Mouse (Mus musculus): ENCODE measurements around the gene Tmem135.

- TF ChIP-seq POLR2A (IDR thresholded peaks at IDR 0.05; ENCODE audit: insufficient read depth, low read depth, low read length) (no peak), CTCF (IDR thresholded peaks at IDR 0.05) (no peak), EP300 (IDR thresholded peaks at IDR 0.05; ENCODE audit: insufficient read depth, low read depth, low read length) (no peak)
These were observed 20.6 kb upstream of the Tmem135 start for GRCm38 (mm10) chr7:89424659-89425058.

Measured in heart, adult 2 months (tissue).